Mouse (Mus musculus) embryonic facial prominence, embryonic 15.5 days (tissue): ENCODE data around the gene Hk2. TPM values are rescaled to one million over a fixed set of nuclear protein-coding genes. Genes with fewer than 3 reads are reported as not detected.

Source experiments
- ATAC-seq: fragments of 200-750 bp; cut with Nextera tagmentation; 2 replicates; pipeline ENCODE4 v1.8.0; 2017; ENCODE audit warnings: low read depth, moderate TSS enrichment; ENCODE audit not compliant: insufficient number of reproducible peaks, low FRiP score, low TSS enrichment
- H3K27ac ChIP-seq: fragments of 300-500 bp; sonication (generic); replicated peaks from 2 replicates; pipeline ENCODE4 v1.5.1; 2015; ENCODE audit warnings: mild to moderate bottlenecking, inconsistent platforms
- H3K27me3 ChIP-seq: fragments of 300-500 bp; sonication (generic); 2 replicates; pipeline ENCODE4 v1.6.1; 2015; ENCODE audit warnings: inconsistent platforms
- H3K36me3 ChIP-seq: fragments of 300-500 bp; sonication (generic); 2 replicates; pipeline ENCODE4 v1.6.1; 2015; ENCODE audit warnings: mild to moderate bottlenecking, inconsistent platforms
- H3K4me1 ChIP-seq: fragments of 300-500 bp; sonication (generic); 2 replicates; pipeline ENCODE4 v1.6.1; 2015; ENCODE audit warnings: inconsistent platforms
- H3K4me2 ChIP-seq: fragments of 300-500 bp; sonication (generic); replicated peaks from 2 replicates; pipeline ENCODE4 v1.6.1; 2015; ENCODE audit warnings: mild to moderate bottlenecking, inconsistent platforms
- H3K4me3 ChIP-seq: fragments of 300-500 bp; sonication (generic); replicated peaks from 2 replicates; pipeline ENCODE4 v1.5.1; 2015; ENCODE audit warnings: mild to moderate bottlenecking, inconsistent platforms
- H3K9ac ChIP-seq: fragments of 300-500 bp; sonication (generic); 2 replicates; pipeline ENCODE4 v1.6.1; 2015; ENCODE audit warnings: inconsistent platforms
- H3K9me3 ChIP-seq: fragments of 300-500 bp; sonication (generic); replicated peaks from 2 replicates; pipeline ENCODE4 v1.6.1; 2016; ENCODE audit warnings: inconsistent platforms
- WGBS: fragments of 180-500 bp; shearing (Covaris S2); methylation state at CpG from one replicate; pipeline ENCODE4 v1.1.7; 2015; 5-methylcytosine and 5-hydroxymethylcytosine counted together
- polyA plus RNA-seq: library from polyadenylated mRNA; unstranded; fragments of >200 nt; fragmentation: Nextera tagmentation; extraction: Ambion mirVana; gene quantifications from 2 replicates; pipeline ENCODE4 v1.2.1, GENCODE M21; 2015

Hk2 gene
- polyA plus RNA-seq, 1 experiment from 2014 or later = 19.5 TPM

GRCm38 (mm10) chr6:82754769-82755168 lies 19.5 kb downstream of the Hk2 start:
- no peak overlapping the region for H3K4me3 ChIP-seq
- 0 out of 2 replicates have a peak, but pooled peaks cover 2% of the 10 kb centered on the region for H3K36me3 ChIP-seq
- H3K27me3 ChIP-seq = no peaks in the 10 kb centered on the region
- no peaks in the 10 kb centered on the region for H3K9me3 ChIP-seq
- no peak overlapping the region for H3K4me2 ChIP-seq
- 91% methylated on average over 6 of the region's 6 CpGs for WGBS
- H3K4me1 ChIP-seq = no peaks in the 10 kb centered on the region
- ATAC-seq = no peak
- H3K27ac ChIP-seq = no peak overlapping the region
- H3K9ac ChIP-seq = no peak overlapping the region

GRCm38 (mm10) chr6:82753638-82754361 lies 20.5 kb downstream of the Hk2 start:
- H3K9ac ChIP-seq = no peak overlapping the region
- H3K27ac ChIP-seq = no peak overlapping the region
- ATAC-seq = no peak
- no peaks in the 10 kb centered on the region for H3K27me3 ChIP-seq
- 83% methylated on average over 14 of the region's 14 CpGs for WGBS
- no peak overlapping the region for H3K4me3 ChIP-seq
- H3K36me3 ChIP-seq = 0 out of 2 replicates have a peak, but pooled peaks cover 2% of the 10 kb centered on the region
- no peak overlapping the region for H3K4me2 ChIP-seq
- H3K4me1 ChIP-seq = no peaks in the 10 kb centered on the region
- no peaks in the 10 kb centered on the region for H3K9me3 ChIP-seq

GRCm38 (mm10) chr6:82753061-82753460 lies 21.2 kb downstream of the Hk2 start:
- 51% methylated on average over 11 of the region's 11 CpGs for WGBS
- H3K27ac ChIP-seq = no peak overlapping the region

GRCm38 (mm10) chr6:82751791-82752190 lies 22.5 kb downstream of the Hk2 start:
- Histone ChIP-seq H3K4me1 (no peaks in the 10 kb centered on the region), H3K4me3 (no peak overlapping the region), H3K9ac (no peak overlapping the region), H3K27me3 (no peaks in the 10 kb centered on the region), H3K9me3 (no peaks in the 10 kb centered on the region), H3K36me3 (0 out of 2 replicates have a peak, but pooled peaks cover 2% of the 10 kb centered on the region), H3K4me2 (no peak overlapping the region), H3K27ac (no peak overlapping the region)
- WGBS = 95% methylated on average over 7 of the region's 7 CpGs
- no peak for ATAC-seq

More at GRCm38 (mm10) chr6:82753061-82753460, 21.2 kb downstream of the Hk2 start:
- H3K27me3 ChIP-seq = no peaks in the 10 kb centered on the region
- no peak overlapping the region for H3K4me2 ChIP-seq
- no peaks in the 10 kb centered on the region for H3K9me3 ChIP-seq
- H3K4me1 ChIP-seq = no peaks in the 10 kb centered on the region
- no peak; the same call in 1 of the 2 replicates for ATAC-seq
- no peak overlapping the region for H3K9ac ChIP-seq
- no peak overlapping the region for H3K4me3 ChIP-seq
- H3K36me3 ChIP-seq = 0 out of 2 replicates have a peak, but pooled peaks cover 2% of the 10 kb centered on the region

GRCm38 (mm10) chr6:82751031-82751430 lies 23.2 kb downstream of the Hk2 start:
- ATAC-seq = no peak
- 88% methylated on average over 11 of the region's 11 CpGs for WGBS
- no peaks in the 10 kb centered on the region for H3K27me3 ChIP-seq
- no peak overlapping the region for H3K4me2 ChIP-seq
- no peak overlapping the region for H3K9ac ChIP-seq
- H3K27ac ChIP-seq = no peak overlapping the region
- no peaks in the 10 kb centered on the region for H3K9me3 ChIP-seq
- H3K36me3 ChIP-seq = 0 out of 2 replicates have a peak, but pooled peaks cover 2% of the 10 kb centered on the region
- H3K4me1 ChIP-seq = no peaks in the 10 kb centered on the region
- H3K4me3 ChIP-seq = no peak overlapping the region

- no peak for ATAC-seq
- H3K9ac ChIP-seq = no peak overlapping the region
- no peak overlapping the region for H3K4me3 ChIP-seq
- no peak overlapping the region for H3K27ac ChIP-seq
- no peaks in the 10 kb centered on the region for H3K9me3 ChIP-seq
- H3K27me3 ChIP-seq = no peaks in the 10 kb centered on the region
- H3K36me3 ChIP-seq = 0 out of 2 replicates have a peak, but pooled peaks cover 2% of the 10 kb centered on the region
- H3K4me1 ChIP-seq = no peaks in the 10 kb centered on the region
- 47% methylated on average over 2 of the region's 2 CpGs for WGBS
- H3K4me2 ChIP-seq = no peak overlapping the region
Measured at GRCm38 (mm10) chr6:82750063-82750462, 24.2 kb downstream of the Hk2 start.

GRCm38 (mm10) chr6:82748106-82748672 lies 26.1 kb downstream of the Hk2 start:
- H3K36me3 ChIP-seq = 0 out of 2 replicates have a peak, but pooled peaks cover 11% of the 10 kb centered on the region
- H3K4me1 ChIP-seq = no peaks in the 10 kb centered on the region
- H3K27ac ChIP-seq = no peak overlapping the region
- WGBS = 86% methylated on average over 9 of the region's 9 CpGs
- H3K27me3 ChIP-seq = no peaks in the 10 kb centered on the region
- no peak overlapping the region for H3K4me3 ChIP-seq
- H3K9ac ChIP-seq = no peak overlapping the region
- no peak for ATAC-seq
- H3K4me2 ChIP-seq = no peak overlapping the region
- H3K9me3 ChIP-seq = no peaks in the 10 kb centered on the region

- Histone ChIP-seq H3K27me3 (no peaks in the 10 kb centered on the region), H3K36me3 (peaks cover 22% of the 10 kb centered on the region; the same call in 1 of the 2 replicates), H3K4me2 (no peak overlapping the region), H3K9ac (no peak overlapping the region), H3K27ac (no peak overlapping the region), H3K4me3 (no peak overlapping the region), H3K4me1 (no peaks in the 10 kb centered on the region), H3K9me3 (no peaks in the 10 kb centered on the region)
- no peak for ATAC-seq
- WGBS = 62% methylated on average over 5 of the region's 5 CpGs
Measured at GRCm38 (mm10) chr6:82747085-82747484, 27.2 kb downstream of the Hk2 start.

GRCm38 (mm10) chr6:82744553-82744952 lies 29.7 kb downstream of the Hk2 start:
- Histone ChIP-seq H3K9ac (no peak overlapping the region), H3K9me3 (no peaks in the 10 kb centered on the region), H3K36me3 (peaks cover 23% of the 10 kb centered on the region; the same call in 1 of the 2 replicates), H3K4me1 (0 out of 2 replicates have a peak, but pooled peaks cover 3% of the 10 kb centered on the region), H3K4me2 (no peak overlapping the region), H3K27me3 (no peaks in the 10 kb centered on the region), H3K27ac (no peak overlapping the region), H3K4me3 (no peak overlapping the region)
- 80% methylated on average over 9 of the region's 9 CpGs for WGBS
- no peak for ATAC-seq

- H3K9me3 ChIP-seq = no peaks in the 10 kb centered on the region
- WGBS = 69% methylated on average over 5 of the region's 5 CpGs
- no peak for ATAC-seq
- no peak overlapping the region for H3K27ac ChIP-seq
- H3K4me1 ChIP-seq = 0 out of 2 replicates have a peak, but pooled peaks cover 3% of the 10 kb centered on the region
- no peaks in the 10 kb centered on the region for H3K27me3 ChIP-seq
- no peak overlapping the region for H3K4me2 ChIP-seq
- H3K4me3 ChIP-seq = no peak overlapping the region
- no peak overlapping the region for H3K9ac ChIP-seq
- peaks cover 39% of the 10 kb centered on the region for H3K36me3 ChIP-seq
Measured at GRCm38 (mm10) chr6:82741518-82741880, 32.8 kb downstream of the Hk2 start.

GRCm38 (mm10) chr6:82740868-82741517 lies 33.3 kb downstream of the Hk2 start:
- H3K9ac ChIP-seq = no peak overlapping the region
- 84% methylated on average over 8 of the region's 8 CpGs for WGBS
- no peaks in the 10 kb centered on the region for H3K27me3 ChIP-seq
- no peaks in the 10 kb centered on the region for H3K9me3 ChIP-seq
- H3K27ac ChIP-seq = 0 out of 2 replicates have a peak overlapping the region, but pooled peaks have one; percentile 12
- H3K4me2 ChIP-seq = no peak overlapping the region
- H3K4me3 ChIP-seq = no peak overlapping the region
- peaks cover 41% of the 10 kb centered on the region for H3K36me3 ChIP-seq
- no peak for ATAC-seq
- 0 out of 2 replicates have a peak, but pooled peaks cover 3% of the 10 kb centered on the region for H3K4me1 ChIP-seq
